Mouse (Mus musculus) embryonic facial prominence, embryonic 15.5 days (tissue): Measurements from ENCODE around the gene Itgad. TPM values are rescaled to one million over a fixed set of nuclear protein-coding genes. Genes with fewer than 3 reads are reported as not detected.

Experiments used
- ATAC-seq: fragments of 200-750 bp; cut with Nextera tagmentation; 2 replicates; pipeline ENCODE4 v1.8.0; 2017; ENCODE audit warnings: low read depth, moderate TSS enrichment; ENCODE audit not compliant: insufficient number of reproducible peaks, low FRiP score, low TSS enrichment
- H3K27ac ChIP-seq: fragments of 300-500 bp; sonication (generic); replicated peaks from 2 replicates; pipeline ENCODE4 v1.5.1; 2015; ENCODE audit warnings: mild to moderate bottlenecking, inconsistent platforms
- H3K27me3 ChIP-seq: fragments of 300-500 bp; sonication (generic); 2 replicates; pipeline ENCODE4 v1.6.1; 2015; ENCODE audit warnings: inconsistent platforms
- H3K36me3 ChIP-seq: fragments of 300-500 bp; sonication (generic); 2 replicates; pipeline ENCODE4 v1.6.1; 2015; ENCODE audit warnings: mild to moderate bottlenecking, inconsistent platforms
- H3K4me1 ChIP-seq: fragments of 300-500 bp; sonication (generic); 2 replicates; pipeline ENCODE4 v1.6.1; 2015; ENCODE audit warnings: inconsistent platforms
- H3K4me2 ChIP-seq: fragments of 300-500 bp; sonication (generic); replicated peaks from 2 replicates; pipeline ENCODE4 v1.6.1; 2015; ENCODE audit warnings: mild to moderate bottlenecking, inconsistent platforms
- H3K4me3 ChIP-seq: fragments of 300-500 bp; sonication (generic); replicated peaks from 2 replicates; pipeline ENCODE4 v1.5.1; 2015; ENCODE audit warnings: mild to moderate bottlenecking, inconsistent platforms
- H3K9ac ChIP-seq: fragments of 300-500 bp; sonication (generic); 2 replicates; pipeline ENCODE4 v1.6.1; 2015; ENCODE audit warnings: inconsistent platforms
- H3K9me3 ChIP-seq: fragments of 300-500 bp; sonication (generic); replicated peaks from 2 replicates; pipeline ENCODE4 v1.6.1; 2016; ENCODE audit warnings: inconsistent platforms
- WGBS: fragments of 180-500 bp; shearing (Covaris S2); methylation state at CpG from one replicate; pipeline ENCODE4 v1.1.7; 2015; 5-methylcytosine and 5-hydroxymethylcytosine counted together
- polyA plus RNA-seq: library from polyadenylated mRNA; unstranded; fragments of >200 nt; fragmentation: Nextera tagmentation; extraction: Ambion mirVana; gene quantifications from 2 replicates; pipeline ENCODE4 v1.2.1, GENCODE M21; 2015

Itgad gene
- not detected in 2 replicates for polyA plus RNA-seq

GRCm38 (mm10) chr7:128154076-128154475, at the start of gene Itgad:
Itgad (plus strand) TSS chr7:128154376.
- H3K27ac ChIP-seq: no peak within 1 kb of the TSS
- no peaks in the 10 kb centered on the region for H3K4me1 ChIP-seq
- ATAC-seq: no peak
- peaks cover 2% of the 10 kb centered on the region; the same call in 1 of the 2 replicates for H3K27me3 ChIP-seq
- 90% methylated on average over 21 of the region's 21 CpGs for WGBS
- no peak within 1 kb of the TSS for H3K4me2 ChIP-seq
- no peaks in the 10 kb centered on the region for H3K9me3 ChIP-seq
- no peak within 1 kb of the TSS for H3K9ac ChIP-seq
- no peak within 1 kb of the TSS for H3K4me3 ChIP-seq
- no peaks in the 10 kb centered on the region for H3K36me3 ChIP-seq

GRCm38 (mm10) chr7:128105246-128105645, 48.9 kb upstream of the Itgad start:
- H3K4me1 ChIP-seq: no peaks in the 10 kb centered on the region; the same call in 1 of the 2 replicates
- no peaks in the 10 kb centered on the region for H3K27me3 ChIP-seq
- H3K4me3 ChIP-seq: no peak overlapping the region
- no peak for ATAC-seq
- no peak overlapping the region for H3K9ac ChIP-seq
- no peaks in the 10 kb centered on the region for H3K9me3 ChIP-seq
- WGBS: 20% methylated on average over 4 of the region's 4 CpGs
- H3K36me3 ChIP-seq: no peaks in the 10 kb centered on the region
- H3K4me2 ChIP-seq: no peak overlapping the region
- H3K27ac ChIP-seq: no peak overlapping the region

DNA sequence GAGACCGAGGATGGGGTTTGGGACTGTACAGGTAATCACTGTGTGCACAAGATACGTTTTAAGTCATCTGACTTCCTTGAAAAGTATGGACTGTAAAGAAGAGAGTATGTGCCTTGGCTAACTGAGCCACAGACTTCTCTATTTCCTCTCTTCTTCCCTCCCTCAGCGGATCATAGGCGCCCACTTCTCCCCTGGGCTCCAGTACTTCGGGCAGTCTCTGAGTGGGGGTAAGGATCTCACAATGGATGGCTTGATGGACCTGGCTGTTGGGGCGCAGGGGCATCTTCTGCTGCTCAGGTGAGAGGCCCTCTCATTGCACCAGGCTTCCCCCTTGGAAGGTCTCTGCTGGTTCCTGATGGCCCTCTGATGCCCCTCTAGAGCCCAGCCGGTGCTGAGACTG, 46.7 kb upstream of the Itgad start:
- H3K27ac ChIP-seq: no peak overlapping the region
- ATAC-seq: no peak

DNA sequence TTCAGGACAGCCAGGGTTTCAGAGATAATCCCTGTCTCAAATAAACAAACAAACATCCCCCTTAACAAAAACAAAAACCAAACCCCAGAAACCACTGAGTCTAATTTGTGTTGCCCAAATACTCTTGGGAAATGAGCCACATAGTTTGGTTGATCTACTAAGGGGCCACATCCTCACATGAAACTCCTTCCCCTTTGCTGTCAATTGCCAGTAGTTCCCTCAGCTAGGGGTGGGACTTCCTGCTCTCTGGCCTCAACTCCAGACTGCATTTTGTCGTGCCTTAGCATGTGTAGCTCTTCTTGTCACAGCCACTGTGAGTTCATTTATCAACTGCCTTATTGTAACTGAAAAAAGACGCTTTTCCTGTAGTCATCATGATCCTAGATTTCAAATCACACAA, 43.9 kb upstream of the Itgad start:
- Histone ChIP-seq H3K9ac (no peak overlapping the region), H3K4me1 (no peaks in the 10 kb centered on the region; the same call in 1 of the 2 replicates), H3K36me3 (no peaks in the 10 kb centered on the region), H3K4me3 (no peak overlapping the region), H3K27ac (no peak overlapping the region), H3K4me2 (no peak overlapping the region), H3K27me3 (no peaks in the 10 kb centered on the region), H3K9me3 (no peaks in the 10 kb centered on the region)
- no peak for ATAC-seq
- WGBS: 62% methylated on average over 2 of the region's 2 CpGs

More for the DNA sequence above, 46.7 kb upstream of the Itgad start:
- 93% methylated on average over 7 of the region's 7 CpGs for WGBS
- Histone ChIP-seq H3K4me1 (no peaks in the 10 kb centered on the region; the same call in 1 of the 2 replicates), H3K27me3 (no peaks in the 10 kb centered on the region), H3K9me3 (no peaks in the 10 kb centered on the region), H3K4me2 (no peak overlapping the region), H3K9ac (no peak overlapping the region), H3K4me3 (no peak overlapping the region), H3K36me3 (no peaks in the 10 kb centered on the region)

- Histone ChIP-seq H3K27me3 (no peaks in the 10 kb centered on the region), H3K9me3 (no peaks in the 10 kb centered on the region), H3K4me1 (no peaks in the 10 kb centered on the region), H3K36me3 (no peaks in the 10 kb centered on the region), H3K9ac (no peak overlapping the region), H3K4me3 (no peak overlapping the region), H3K4me2 (no peak overlapping the region), H3K27ac (no peak overlapping the region)
- 89% methylated on average over 11 of the region's 11 CpGs for WGBS
- ATAC-seq: no peak
Measured at GRCm38 (mm10) chr7:128112131-128112530, 42.0 kb upstream of the Itgad start.

DNA sequence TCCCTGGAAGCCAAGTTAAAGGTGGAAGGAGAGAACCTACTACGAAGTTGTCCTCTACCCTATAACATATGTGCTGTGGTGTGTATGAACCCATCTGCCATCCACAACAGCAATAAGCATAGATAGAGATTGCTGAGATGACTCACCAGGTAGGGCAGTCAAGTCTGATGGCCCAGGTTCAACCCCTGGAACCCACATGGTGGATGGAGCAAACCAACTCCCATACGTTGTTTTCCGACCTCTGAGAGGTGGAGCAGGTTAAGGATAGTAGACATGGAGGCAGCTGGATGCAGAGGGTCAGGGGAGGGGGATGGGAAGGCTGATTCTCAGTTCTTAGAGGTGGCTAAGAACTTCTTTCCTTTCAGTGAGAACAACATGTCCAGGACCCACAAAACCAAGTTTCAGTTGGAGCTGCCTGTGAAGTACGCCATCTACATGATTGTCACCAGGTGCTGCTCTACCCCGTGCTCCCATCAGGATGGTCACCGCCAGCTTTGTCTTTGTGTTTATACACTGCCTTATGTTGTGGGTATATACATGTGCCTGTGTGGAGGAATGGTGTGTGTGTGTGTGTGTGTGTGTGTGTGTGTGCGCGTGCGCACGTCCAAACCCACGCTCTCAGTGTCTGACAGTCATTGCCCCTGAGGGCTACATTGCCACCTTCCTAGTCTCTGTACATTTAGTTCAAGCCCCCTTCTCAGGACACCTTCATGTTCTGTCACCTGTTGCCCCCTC, 39.6 kb upstream of the Itgad start:
- Histone ChIP-seq H3K27me3 (no peaks in the 10 kb centered on the region), H3K36me3 (no peaks in the 10 kb centered on the region), H3K9ac (no peak overlapping the region), H3K4me2 (no peak overlapping the region), H3K27ac (no peak overlapping the region), H3K4me3 (no peak overlapping the region), H3K4me1 (no peaks in the 10 kb centered on the region), H3K9me3 (no peaks in the 10 kb centered on the region)
- no peak for ATAC-seq
- 92% methylated on average over 11 of the region's 11 CpGs for WGBS

DNA sequence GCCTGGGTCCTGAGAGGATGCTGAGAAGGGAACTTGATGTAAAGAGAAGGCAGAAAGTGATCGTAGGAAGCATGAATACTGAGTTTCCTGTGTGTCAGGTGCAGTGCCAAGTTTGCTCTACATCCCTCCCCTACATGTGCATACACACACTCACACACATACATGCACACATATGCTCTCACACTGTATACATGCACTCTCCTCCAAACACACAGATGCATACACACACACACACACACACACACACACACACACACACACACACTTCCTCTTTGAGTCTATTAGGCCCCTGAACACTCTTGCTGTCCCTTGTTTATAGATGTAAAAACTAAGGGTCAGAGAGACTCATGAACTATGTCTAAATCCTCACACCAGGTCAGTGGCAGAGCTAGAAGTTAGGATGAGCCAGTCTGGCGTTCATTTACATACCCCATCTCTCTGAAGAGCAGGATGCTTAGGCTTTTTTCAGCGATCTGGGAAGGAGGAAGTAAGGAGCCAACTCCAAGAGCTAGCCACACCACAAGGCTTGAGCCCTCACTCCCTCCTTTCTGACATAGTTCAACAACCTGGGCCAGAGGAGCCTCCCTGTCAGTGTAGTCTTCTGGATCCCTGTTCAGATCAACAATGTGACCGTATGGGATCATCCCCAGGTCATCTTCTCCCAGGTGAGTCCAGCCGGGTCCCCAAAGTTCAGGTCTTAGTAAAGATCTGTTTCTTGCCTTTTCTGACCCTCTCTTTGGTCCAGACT, 38.8 kb upstream of the Itgad start:
- no peak overlapping the region for H3K4me2 ChIP-seq
- H3K4me1 ChIP-seq: no peaks in the 10 kb centered on the region
- no peaks in the 10 kb centered on the region for H3K27me3 ChIP-seq
- H3K36me3 ChIP-seq: no peaks in the 10 kb centered on the region
- WGBS: 73% methylated on average over 5 of the region's 5 CpGs
- H3K9me3 ChIP-seq: no peaks in the 10 kb centered on the region
- no peak for ATAC-seq
- H3K9ac ChIP-seq: no peak overlapping the region
- no peak overlapping the region for H3K4me3 ChIP-seq
- no peak overlapping the region for H3K27ac ChIP-seq

DNA sequence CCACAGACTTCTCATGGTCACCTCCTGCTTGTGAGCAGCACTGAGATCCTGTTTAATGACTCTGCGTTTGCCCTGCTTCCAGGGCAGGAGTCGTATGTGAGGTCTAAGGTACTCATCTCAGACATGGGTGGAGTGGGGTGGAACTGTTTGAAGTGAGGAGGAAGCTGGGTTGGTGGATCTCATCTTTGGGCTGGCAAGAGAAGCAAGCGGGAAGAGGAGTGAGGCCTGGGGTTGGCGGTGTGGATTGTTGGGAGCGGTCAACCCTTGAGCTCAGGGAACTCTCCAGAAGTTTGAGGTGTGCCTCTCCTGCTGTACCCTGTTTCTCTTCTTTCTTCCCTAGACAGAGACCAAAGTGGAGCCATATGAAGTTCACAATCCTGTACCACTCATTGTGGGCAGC, 37.8 kb upstream of the Itgad start:
- ATAC-seq: no peak
- H3K9me3 ChIP-seq: no peaks in the 10 kb centered on the region
- H3K9ac ChIP-seq: no peak overlapping the region
- H3K27me3 ChIP-seq: no peaks in the 10 kb centered on the region
- H3K4me3 ChIP-seq: no peak overlapping the region
- H3K27ac ChIP-seq: no peak overlapping the region
- H3K4me1 ChIP-seq: no peaks in the 10 kb centered on the region
- H3K4me2 ChIP-seq: no peak overlapping the region
- H3K36me3 ChIP-seq: no peaks in the 10 kb centered on the region
- WGBS: 94% methylated on average over 5 of the region's 5 CpGs

- 83% methylated on average over 6 of the region's 6 CpGs for WGBS
- H3K9ac ChIP-seq: no peak overlapping the region
- no peaks in the 10 kb centered on the region for H3K27me3 ChIP-seq
- H3K9me3 ChIP-seq: no peaks in the 10 kb centered on the region
- no peak overlapping the region for H3K27ac ChIP-seq
- H3K36me3 ChIP-seq: no peaks in the 10 kb centered on the region
- ATAC-seq: no peak
- H3K4me1 ChIP-seq: no peaks in the 10 kb centered on the region
- no peak overlapping the region for H3K4me2 ChIP-seq
- no peak overlapping the region for H3K4me3 ChIP-seq
Measured at GRCm38 (mm10) chr7:128119726-128120490, 34.3 kb upstream of the Itgad start.

DNA sequence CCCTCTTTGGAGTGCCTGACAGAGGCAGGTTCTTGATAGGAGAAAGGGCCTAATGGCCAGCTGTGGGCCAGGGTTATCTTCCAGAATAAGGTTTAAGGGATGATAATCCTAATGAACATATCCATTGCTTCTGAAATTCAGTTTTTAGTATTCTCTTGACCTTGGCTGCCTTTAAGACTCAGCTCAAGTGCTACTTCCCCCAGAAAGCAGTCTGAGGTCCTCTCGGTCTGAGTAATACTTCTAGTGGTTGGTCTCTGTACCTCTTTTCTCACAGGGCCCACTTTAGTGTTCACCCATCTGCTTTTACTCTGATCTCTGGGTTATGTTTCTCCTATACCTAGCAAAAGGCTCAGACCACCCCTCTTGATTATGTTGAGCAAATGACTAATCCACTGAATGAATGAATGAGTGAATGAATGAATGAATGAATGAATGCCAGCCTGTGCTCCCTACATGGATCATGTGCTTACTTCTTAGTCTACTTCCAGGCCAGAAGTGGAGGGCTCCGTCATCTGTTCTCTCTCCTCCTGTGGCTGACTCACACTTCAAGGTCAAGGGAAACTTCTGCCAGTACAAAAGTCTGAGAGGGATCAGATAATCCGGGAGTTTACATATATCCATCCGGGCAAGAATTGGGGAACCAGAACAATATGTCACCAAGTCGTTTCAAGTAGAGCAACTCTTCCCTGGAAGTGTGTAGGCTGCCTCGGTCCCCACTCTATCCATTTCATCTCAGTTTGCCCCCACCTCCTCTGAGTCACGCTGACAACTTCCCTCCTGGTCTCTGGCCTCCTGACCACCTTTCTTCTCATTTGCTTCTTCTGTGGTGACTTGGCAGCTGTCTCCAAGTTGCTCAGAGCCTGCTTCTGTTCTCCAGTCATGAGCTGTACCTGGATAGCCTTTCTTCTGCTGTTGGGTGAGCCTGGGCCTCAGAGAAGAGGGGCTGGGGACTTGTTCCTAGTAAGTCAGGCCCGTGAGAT, 25.1 kb upstream of the Itgad start, which contains the start of gene Itgax:
Gene Itgax, plus strand, starts transcription at position 807 of the 980 bp plus-strand sequence.
- Histone ChIP-seq H3K9ac (no peak within 1 kb of the TSS), H3K4me2 (no peak within 1 kb of the TSS)
- 74% methylated on average over 8 of the region's 8 CpGs for WGBS

More for the DNA sequence above, 25.1 kb upstream of the Itgad start, which contains the start of gene Itgax:
- no peaks in the 10 kb centered on the region for H3K9me3 ChIP-seq
- H3K27ac ChIP-seq: no peak within 1 kb of the TSS
- H3K4me3 ChIP-seq: no peak within 1 kb of the TSS
- no peaks in the 10 kb centered on the region for H3K36me3 ChIP-seq
- no peaks in the 10 kb centered on the region for H3K4me1 ChIP-seq
- no peaks in the 10 kb centered on the region for H3K27me3 ChIP-seq
- ATAC-seq: no peak
